Mouse (Mus musculus): ENCODE results near the gene Asb10. TPM values are rescaled to one million over a fixed set of nuclear protein-coding genes. Genes with fewer than 3 reads are reported as not detected.
A peak's percentile ranks its signal among the peaks of the same experiment; 100 is the strongest.

Asb10 gene
- total RNA-seq, 2 experiments from 2014 or later: not detected

GRCm38 (mm10) chr5:24536511-24536910 is 4.3 kb downstream of the Asb10 start:
- no peak for DNase-seq (ENCODE audit: low spot score in 2 of 2)

GRCm38 (mm10) chr5:24535731-24536130 is 5.0 kb downstream of the Asb10 start:
- DNase-seq (ENCODE audit: low spot score in 2 of 2): no peak

GRCm38 (mm10) chr5:24534292-24534691 is 6.5 kb downstream of the Asb10 start:
- no peak for DNase-seq (ENCODE audit: low spot score in 2 of 2)

- no peak for DNase-seq (ENCODE audit: low spot score in 2 of 2)
Observed at GRCm38 (mm10) chr5:24533391-24533790, 7.4 kb downstream of the Asb10 start.

GRCm38 (mm10) chr5:24530042-24530689 is 10.6 kb downstream of the Asb10 start:
- peak; percentile 92 to 94 for DNase-seq (ENCODE audit: low spot score in 2 of 2)

- DNase-seq (ENCODE audit: low spot score in 2 of 2): no peak
Observed at GRCm38 (mm10) chr5:24527780-24528179, 13.0 kb downstream of the Asb10 start.

GRCm38 (mm10) chr5:24526889-24527230 is 13.9 kb downstream of the Asb10 start, which contains the start of gene Gbx1:
Gene Gbx1 (minus strand): TSS chr5:24527202.
- no peak for DNase-seq (ENCODE audit: low spot score in 2 of 2)

- no peak for DNase-seq (ENCODE audit: low spot score in 2 of 2)
Observed at GRCm38 (mm10) chr5:24526190-24526888, 14.4 kb downstream of the Asb10 start.

GRCm38 (mm10) chr5:24525360-24526189 is 15.2 kb downstream of the Asb10 start:
- DNase-seq (ENCODE audit: low spot score in 2 of 2): no peak

- no peak for DNase-seq (ENCODE audit: low spot score in 2 of 2)
Observed at GRCm38 (mm10) chr5:24524522-24524921, 16.3 kb downstream of the Asb10 start.

GRCm38 (mm10) chr5:24523806-24524205 is 17.0 kb downstream of the Asb10 start:
- DNase-seq (ENCODE audit: low spot score in 2 of 2): no peak

GRCm38 (mm10) chr5:24521366-24521765 is 19.4 kb downstream of the Asb10 start:
- no peak for DNase-seq (ENCODE audit: low spot score in 2 of 2)

- DNase-seq (ENCODE audit: low spot score in 2 of 2): no peak
Observed at GRCm38 (mm10) chr5:24512271-24512670, 28.5 kb downstream of the Asb10 start.

GRCm38 (mm10) chr5:24510635-24511034 is 30.1 kb downstream of the Asb10 start:
- DNase-seq (ENCODE audit: low spot score in 2 of 2): peak in 1 of 2 experiments; percentile 65

- no peak for DNase-seq (ENCODE audit: low spot score in 2 of 2)
Observed at GRCm38 (mm10) chr5:24508406-24508805, 32.4 kb downstream of the Asb10 start.

- no peak for DNase-seq (ENCODE audit: low spot score in 2 of 2)
Observed at GRCm38 (mm10) chr5:24505513-24505912, 35.3 kb downstream of the Asb10 start.

GRCm38 (mm10) chr5:24502786-24503185 is 38.0 kb downstream of the Asb10 start:
- no peak for DNase-seq (ENCODE audit: low spot score in 2 of 2)

- no peak for DNase-seq (ENCODE audit: low spot score in 2 of 2)
Observed at GRCm38 (mm10) chr5:24500851-24501250, 39.9 kb downstream of the Asb10 start.

GRCm38 (mm10) chr5:24499113-24499512 is 41.7 kb downstream of the Asb10 start:
- DNase-seq (ENCODE audit: low spot score in 2 of 2): peak; percentile 54 to 64

- DNase-seq (ENCODE audit: low spot score in 2 of 2): no peak
Observed at GRCm38 (mm10) chr5:24497526-24497925, 43.3 kb downstream of the Asb10 start.

GRCm38 (mm10) chr5:24496756-24497155 is 44.0 kb downstream of the Asb10 start:
- no peak for DNase-seq (ENCODE audit: low spot score in 2 of 2)

- DNase-seq (ENCODE audit: low spot score in 2 of 2): no peak
Observed at GRCm38 (mm10) chr5:24495019-24495418, 45.8 kb downstream of the Asb10 start.
